Mouse (Mus musculus) G1E (cell line): ENCODE measurements around the gene Cdc25b. TPM values are rescaled to one million over a fixed set of nuclear protein-coding genes. Genes with fewer than 3 reads are reported as not detected.

Experiments
- ATAC-seq: 2 replicates; pipeline ENCODE4 v1.8.0; 2016; ENCODE audit warnings: mild to moderate bottlenecking; ENCODE audit not compliant: insufficient number of reproducible peaks, poor library complexity, low FRiP score, severe bottlenecking; ENCODE audit errors: extremely low read depth
- DNase-seq: peaks from one replicate; pipeline ENCODE4 v3.0.0; 2012; ENCODE audit warnings: low spot score
- H3K27me3 ChIP-seq: 2 replicates; pipeline ENCODE4 v1.6.1; 2012; ENCODE audit warnings: mild to moderate bottlenecking, low read length, inconsistent platforms; ENCODE audit not compliant: insufficient read depth
- H3K36me3 ChIP-seq: replicated peaks from 2 replicates; pipeline ENCODE3; 2012; ENCODE audit warnings: mild to moderate bottlenecking, inconsistent platforms
- H3K4me1 ChIP-seq: 2 replicates; pipeline ENCODE4 v1.6.1; 2012; ENCODE audit warnings: low read depth, low read length, inconsistent platforms, mixed read lengths; ENCODE audit not compliant: insufficient read depth
- H3K4me3 ChIP-seq: 2 replicates; pipeline ENCODE4 v1.5.1; 2012; ENCODE audit warnings: low read depth, mild to moderate bottlenecking, inconsistent platforms, low read length, moderate library complexity, mixed read lengths
- H3K9me3 ChIP-seq: replicated peaks from 2 replicates; pipeline ENCODE4 v1.6.1; 2012; ENCODE audit warnings: inconsistent platforms
- CTCF ChIP-seq: IDR thresholded peaks from 2 replicates; pipeline ENCODE4 v1.5.1; 2012; ENCODE audit warnings: low read depth, low read length, inconsistent platforms, mixed read lengths
- GATA1 ChIP-seq: IDR thresholded peaks from 2 replicates; pipeline ENCODE4 v1.6.1; 2012; ENCODE audit warnings: borderline replicate concordance, low read length, inconsistent platforms, mixed read lengths
- GATA2 ChIP-seq: IDR thresholded peaks from 2 replicates; pipeline ENCODE4 v1.6.1; 2012; ENCODE audit warnings: low read depth, low read length, inconsistent platforms, borderline replicate concordance
- POLR2AphosphoS5 ChIP-seq: IDR thresholded peaks from 2 replicates; pipeline ENCODE4 v1.6.1; 2012; ENCODE audit warnings: low read depth, low read length, inconsistent platforms; ENCODE audit not compliant: insufficient replicate concordance
- TAL1 ChIP-seq: conservative IDR thresholded peaks from 2 replicates; pipeline ENCODE4 v1.6.1; 2012; ENCODE audit warnings: low read depth, low read length, inconsistent platforms, mixed read lengths
- polyA plus RNA-seq: library from polyadenylated mRNA; stranded (reverse); fragments of >175 nt; gene quantifications from 2 replicates; pipeline ENCODE4 v1.2.3, GENCODE M21; 2012
- total RNA-seq, 2 experiments: library from RNA; stranded (forward) in 1 of 2; stranded (reverse) in 1 of 2; fragments of 200-1000 nt in 1 of 2; fragments of >200 nt in 1 of 2; fragmentation: Nextera tagmentation in 1 of 2; gene quantifications; 2 replicates each; pipeline ENCODE4 v1.2.3; 2014 to 2017

Cdc25b gene
- total and polyA plus RNA-seq, 3 experiments, result 7.0 to 85.9 (median 14.2) TPM

DNA sequence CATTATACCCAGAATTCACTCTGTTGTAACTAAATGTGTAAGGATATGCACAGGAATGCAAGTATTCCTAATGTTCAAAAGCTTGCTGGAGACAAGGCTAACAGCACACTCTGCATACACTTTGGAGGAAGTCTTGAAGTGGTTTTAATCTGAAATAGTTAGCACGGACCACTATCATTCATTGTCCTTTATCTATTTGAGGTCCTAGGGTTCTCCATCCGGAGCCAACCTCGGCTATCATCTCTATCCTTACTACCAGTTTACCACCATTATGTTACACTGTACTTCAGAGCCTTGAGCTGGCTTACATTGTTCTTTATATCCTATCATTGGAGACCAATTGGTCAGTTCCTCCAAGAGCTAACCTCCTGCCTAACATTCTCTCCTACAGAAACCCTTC is 40.5 kb downstream of the Cdc25b start:
- Histone ChIP-seq H3K9me3 (no peaks in the 10 kb centered on the region; the same call in 1 of the 2 replicates), H3K4me1 (peaks cover 26% of the 10 kb centered on the region), H3K27me3 (peaks cover 13% of the 10 kb centered on the region), H3K36me3 (no peaks in the 10 kb centered on the region), H3K4me3 (no peak overlapping the region)
- no peak for TF ChIP-seq TAL1
- TF ChIP-seq CTCF, result no peak
- no peak for TF ChIP-seq POLR2AphosphoS5
- TF ChIP-seq GATA2, result no peak
- TF ChIP-seq GATA1, result no peak
- ATAC-seq, result no peak
- DNase-seq, result no peak

DNA sequence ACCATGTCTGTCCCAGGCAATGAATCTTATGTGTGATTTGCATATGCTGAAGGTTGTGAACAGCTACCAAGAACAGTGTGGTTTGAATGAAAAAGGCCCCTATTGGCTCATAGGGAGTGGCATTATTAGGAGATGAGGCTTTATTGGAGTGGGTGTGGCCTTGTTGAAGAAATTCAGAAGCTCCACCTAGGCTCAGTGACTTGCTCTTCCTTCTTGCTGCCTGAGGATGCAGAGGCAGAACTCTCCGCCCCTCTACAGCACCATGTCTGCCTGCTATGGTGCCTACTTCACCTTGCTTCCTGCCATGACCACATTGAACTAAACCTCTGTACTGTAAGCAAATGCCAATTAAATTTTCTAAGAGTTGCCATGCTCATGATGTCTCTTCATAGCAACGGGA is 45.8 kb downstream of the Cdc25b start:
- no peaks in the 10 kb centered on the region for H3K9me3 ChIP-seq
- TF ChIP-seq POLR2AphosphoS5 (no peak), CTCF (no peak), GATA2 (no peak), GATA1 (no peak), TAL1 (no peak)
- no peak overlapping the region for H3K4me3 ChIP-seq
- ATAC-seq (no peak), DNase-seq (no peak)
- peaks cover 8% of the 10 kb centered on the region; the same call in 1 of the 2 replicates for H3K27me3 ChIP-seq
- H3K36me3 ChIP-seq, result peaks cover 23% of the 10 kb centered on the region
- H3K4me1 ChIP-seq, result peaks cover 43% of the 10 kb centered on the region

DNA sequence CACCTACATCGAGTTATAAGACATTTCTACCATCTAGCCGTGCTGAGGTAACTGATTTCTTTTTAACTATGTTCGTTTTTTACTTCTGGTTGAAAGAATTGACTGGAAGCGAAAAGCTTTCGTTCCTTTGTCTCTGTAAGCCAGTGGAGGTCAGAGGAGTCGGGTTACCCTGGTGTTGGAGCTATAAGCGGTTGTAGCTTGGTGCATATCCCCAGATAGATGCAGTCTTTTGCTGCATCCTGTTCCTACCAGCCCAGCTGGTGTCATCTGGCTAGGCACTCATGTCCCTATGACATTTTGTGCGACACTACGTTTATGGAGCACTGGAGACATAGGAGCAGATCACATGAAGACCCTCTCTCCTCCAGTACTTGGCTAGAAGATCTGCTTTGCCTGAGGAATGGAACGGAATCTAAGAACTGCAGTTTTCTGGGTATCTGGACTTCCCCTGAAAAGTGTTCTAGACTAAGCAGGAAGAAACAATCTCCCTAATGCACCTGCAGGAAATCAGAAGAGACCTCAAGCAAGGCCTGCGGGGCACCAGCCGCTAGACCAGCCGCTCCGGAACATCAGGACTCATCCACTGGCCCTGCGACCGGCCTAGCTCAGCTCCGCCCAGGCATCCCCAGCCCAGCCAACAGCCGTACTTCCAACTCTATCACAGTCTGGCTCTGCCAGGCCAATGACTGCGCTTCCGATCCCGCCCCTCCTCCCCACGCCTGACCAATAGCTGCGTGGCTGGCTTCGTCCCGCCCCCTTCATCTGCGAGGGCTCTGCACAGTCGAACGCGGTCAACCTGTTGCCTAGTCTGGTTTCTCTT is 46.8 kb downstream of the Cdc25b start, which contains the start of gene Mavs:
Gene Mavs, plus strand, starts transcription at position 757 of the 820 bp plus-strand sequence.
- Histone ChIP-seq H3K4me1 (peaks cover 43% of the 10 kb centered on the region), H3K36me3 (peaks cover 29% of the 10 kb centered on the region), H3K9me3 (no peaks in the 10 kb centered on the region), H3K4me3 (peak within 1 kb of the TSS; percentile 78), H3K27me3 (peaks cover 7% of the 10 kb centered on the region; the same call in 1 of the 2 replicates)
- DNase-seq (peak; percentile 95), ATAC-seq (peak; percentile 98)
- TF ChIP-seq GATA2, result no peak
- TF ChIP-seq TAL1, result no peak
- no peak for TF ChIP-seq GATA1

DNA sequence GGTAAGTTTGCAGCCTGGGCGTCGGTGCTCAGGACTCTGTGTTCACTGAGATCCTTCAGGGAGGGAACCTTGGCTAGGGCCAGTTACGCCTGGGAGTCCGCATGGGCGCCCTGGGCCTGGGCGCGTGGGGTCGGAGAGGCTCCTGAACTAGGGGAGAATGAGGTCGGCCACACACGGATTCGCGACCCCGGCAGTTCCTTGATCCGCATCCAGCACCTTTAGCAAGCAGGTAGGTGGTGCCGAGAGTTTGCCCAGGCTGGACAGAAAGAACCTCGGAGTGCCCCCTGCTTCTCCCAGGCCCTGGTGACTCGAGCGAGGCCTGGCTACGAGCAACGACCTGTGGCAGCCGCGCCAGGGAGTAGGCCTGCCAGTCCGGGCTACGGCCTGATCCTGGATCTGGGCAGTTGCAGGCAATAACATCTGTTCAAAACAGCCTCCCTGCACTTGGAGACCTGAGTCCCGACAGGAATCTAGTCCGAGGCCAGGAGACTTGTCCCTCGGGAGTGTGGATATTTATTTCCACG is 47.4 kb downstream of the Cdc25b start:
- Histone ChIP-seq H3K4me1 (peaks cover 46% of the 10 kb centered on the region), H3K27me3 (peaks cover 2% of the 10 kb centered on the region; the same call in 1 of the 2 replicates), H3K9me3 (no peaks in the 10 kb centered on the region), H3K36me3 (peaks cover 36% of the 10 kb centered on the region), H3K4me3 (peak overlapping the region; percentile 78)
- TF ChIP-seq TAL1 (no peak), POLR2AphosphoS5 (no peak), CTCF (no peak), GATA1 (no peak), GATA2 (no peak)
- DNase-seq (peak; percentile 21), ATAC-seq (no peak)

DNA sequence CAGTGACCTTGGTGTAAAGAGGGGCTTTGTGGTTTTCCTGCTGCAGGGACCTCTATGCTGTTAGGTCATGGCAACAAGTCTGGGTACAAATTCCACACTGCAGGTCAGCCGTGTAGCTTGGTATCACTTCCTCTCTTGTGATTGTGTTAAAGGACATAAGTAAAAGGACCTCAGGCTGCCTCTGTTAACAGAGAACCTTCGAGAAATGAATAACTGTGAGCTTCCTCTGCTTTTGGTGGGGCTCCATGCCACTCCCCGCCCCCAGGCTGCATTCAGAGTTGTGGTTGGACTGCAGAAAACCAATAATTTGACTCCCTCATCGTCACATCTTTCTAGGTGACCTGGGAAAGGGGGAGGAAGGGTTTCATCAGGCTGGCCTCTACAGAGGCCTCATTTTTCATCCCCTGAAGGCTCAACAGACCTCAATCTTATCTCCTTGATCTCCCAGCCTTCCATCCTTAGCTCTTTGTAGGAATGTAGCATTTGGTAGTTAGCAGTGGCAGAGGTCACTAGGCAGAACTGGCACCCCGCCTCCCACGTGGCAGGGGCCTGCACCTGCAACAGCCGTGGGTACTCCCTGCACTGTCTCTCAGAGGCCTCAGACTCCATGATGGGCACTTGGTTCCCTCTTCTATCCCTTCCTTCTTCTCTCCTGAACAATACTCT is 48.4 kb downstream of the Cdc25b start:
- peak; percentile 49; the same call in 1 of the 2 replicates for TF ChIP-seq GATA2
- TF ChIP-seq TAL1, result no peak
- peaks cover 44% of the 10 kb centered on the region for H3K36me3 ChIP-seq
- H3K4me3 ChIP-seq, result peak overlapping the region; percentile 78; the same call in 1 of the 2 replicates
- DNase-seq (peak; percentile 19), ATAC-seq (no peak)
- no peaks in the 10 kb centered on the region for H3K27me3 ChIP-seq
- no peaks in the 10 kb centered on the region for H3K9me3 ChIP-seq
- peaks cover 53% of the 10 kb centered on the region for H3K4me1 ChIP-seq

DNA sequence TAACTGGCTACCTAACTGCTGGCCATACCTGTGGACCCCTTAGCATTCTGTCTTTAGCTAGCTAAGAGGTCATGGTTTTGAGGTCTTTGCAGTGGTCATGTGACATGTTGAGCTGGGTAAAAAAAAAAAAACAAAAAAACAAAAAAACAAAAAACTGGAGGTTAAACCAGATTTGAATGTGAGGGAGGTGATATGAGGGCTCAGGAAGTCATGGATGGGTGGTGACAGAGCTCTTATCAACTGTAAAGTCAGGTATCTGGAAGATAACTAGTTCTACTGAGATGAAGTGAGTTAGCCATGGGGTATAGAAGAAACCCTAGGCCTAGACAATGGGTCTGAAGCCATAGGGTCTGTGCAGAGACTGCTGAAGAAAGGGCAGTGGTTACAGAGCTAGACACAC is 55.4 kb downstream of the Cdc25b start:
- H3K4me1 ChIP-seq, result peaks cover 13% of the 10 kb centered on the region
- H3K27me3 ChIP-seq, result no peaks in the 10 kb centered on the region
- no peak overlapping the region for H3K4me3 ChIP-seq
- no peaks in the 10 kb centered on the region for H3K9me3 ChIP-seq
- ATAC-seq, result no peak
- TF ChIP-seq CTCF, result no peak
- TF ChIP-seq TAL1, result no peak
- no peak for TF ChIP-seq GATA2
- no peak for TF ChIP-seq GATA1
- TF ChIP-seq POLR2AphosphoS5, result no peak
- DNase-seq, result no peak
- H3K36me3 ChIP-seq, result peaks cover 90% of the 10 kb centered on the region
